Mouse (Mus musculus) lung, embryonic 16.5 days (tissue): Measurements from ENCODE around the gene Synpo2. TPM values are rescaled to one million over a fixed set of nuclear protein-coding genes. Genes with fewer than 3 reads are reported as not detected.

Experiments used
- ATAC-seq: fragments of 200-750 bp; cut with Nextera tagmentation; 2 replicates; pipeline ENCODE4 v1.8.0; 2017; ENCODE audit warnings: low read depth, mild to moderate bottlenecking, moderate library complexity
- H3K27ac ChIP-seq: fragments of 300-500 bp; sonication (generic); 2 replicates; pipeline ENCODE4 v1.5.1; 2014; ENCODE audit warnings: mild to moderate bottlenecking, control low read depth, low read length
- H3K27me3 ChIP-seq: fragments of 300-500 bp; sonication (generic); 2 replicates; pipeline ENCODE4 v1.6.1; 2014; ENCODE audit warnings: low read depth, low read length, mixed read lengths; ENCODE audit not compliant: control insufficient read depth, insufficient read depth
- H3K36me3 ChIP-seq: fragments of 300-500 bp; sonication (generic); 2 replicates; pipeline ENCODE4 v1.6.1; 2014; ENCODE audit warnings: low read length; ENCODE audit not compliant: control insufficient read depth, insufficient read depth
- H3K4me1 ChIP-seq: fragments of 300-500 bp; sonication (generic); replicated peaks from 2 replicates; pipeline ENCODE4 v1.6.1; 2014; ENCODE audit warnings: low read length, mixed read lengths; ENCODE audit not compliant: control insufficient read depth, insufficient read depth
- H3K4me2 ChIP-seq: fragments of 300-500 bp; sonication (generic); 2 replicates; pipeline ENCODE4 v1.6.1; 2014; ENCODE audit warnings: low read depth, low read length, control low read depth
- H3K4me3 ChIP-seq: fragments of 300-500 bp; sonication (generic); 2 replicates; pipeline ENCODE4 v1.5.1; 2014; ENCODE audit warnings: mild to moderate bottlenecking, low read length, control low read depth
- H3K9ac ChIP-seq: fragments of 300-500 bp; sonication (generic); 2 replicates; pipeline ENCODE4 v1.6.1; 2014; ENCODE audit warnings: low read length, control low read depth
- H3K9me3 ChIP-seq: fragments of 300-500 bp; sonication (generic); 2 replicates; pipeline ENCODE4 v1.6.1; 2016; ENCODE audit warnings: low read length; ENCODE audit not compliant: control insufficient read depth
- WGBS: fragments of 180-500 bp; shearing (Covaris S2); extraction: QIAGEN DNeasy Blood & Tissue Kit; methylation state at CpG from one replicate; pipeline ENCODE4 v1.1.7; 2014; 5-methylcytosine and 5-hydroxymethylcytosine counted together
- polyA plus RNA-seq: library from polyadenylated mRNA; unstranded; fragments of >200 nt; fragmentation: Nextera tagmentation; extraction: Ambion mirVana; gene quantifications from 2 replicates; pipeline ENCODE4 v1.2.1, GENCODE M21; 2015

Gene Synpo2
- polyA plus RNA-seq, 1 experiment from 2014 or later: 12.1 TPM

GRCm38 (mm10) chr3:123103151-123103860 is 132.6 kb downstream of the Synpo2 start:
- 26% methylated on average over 12 of the region's 13 CpGs for WGBS

DNA sequence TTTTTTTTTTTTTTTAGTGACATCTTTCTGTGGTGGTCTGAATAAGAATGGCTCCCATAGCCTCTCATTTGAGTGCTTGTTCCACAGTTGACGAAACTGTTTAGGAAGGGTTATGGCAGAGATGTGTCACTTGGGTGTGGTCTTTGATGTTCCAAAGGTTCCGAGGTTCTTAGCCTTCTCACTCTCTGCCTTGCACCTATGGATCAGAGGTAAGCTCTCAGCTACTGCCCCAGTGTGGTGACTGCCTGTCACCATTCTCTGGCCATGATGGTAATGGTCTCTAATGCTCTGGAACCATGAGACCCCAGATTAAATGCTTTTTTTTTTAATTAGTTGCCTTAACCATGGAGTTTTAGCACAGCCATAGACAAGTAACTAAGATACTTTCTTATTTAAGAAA is 134.2 kb downstream of the Synpo2 start:
- Histone ChIP-seq H3K36me3 (no peaks in the 10 kb centered on the region), H3K27me3 (no peaks in the 10 kb centered on the region), H3K9me3 (no peaks in the 10 kb centered on the region), H3K4me2 (no peak overlapping the region), H3K4me1 (no peaks in the 10 kb centered on the region), H3K27ac (no peak overlapping the region), H3K9ac (no peak overlapping the region), H3K4me3 (no peak overlapping the region)
- WGBS: 94% methylated on average over 2 of the region's 2 CpGs
- ATAC-seq: no peak

More at GRCm38 (mm10) chr3:123103151-123103860, 132.6 kb downstream of the Synpo2 start:
- H3K4me1 ChIP-seq: peaks cover 15% of the 10 kb centered on the region
- ATAC-seq: peak; percentile 73; the same call in 1 of the 2 replicates
- no peak overlapping the region for H3K4me3 ChIP-seq
- H3K9me3 ChIP-seq: no peaks in the 10 kb centered on the region
- H3K36me3 ChIP-seq: no peaks in the 10 kb centered on the region
- H3K27ac ChIP-seq: no peak overlapping the region
- no peak overlapping the region for H3K9ac ChIP-seq
- H3K27me3 ChIP-seq: no peaks in the 10 kb centered on the region
- H3K4me2 ChIP-seq: no peak overlapping the region

DNA sequence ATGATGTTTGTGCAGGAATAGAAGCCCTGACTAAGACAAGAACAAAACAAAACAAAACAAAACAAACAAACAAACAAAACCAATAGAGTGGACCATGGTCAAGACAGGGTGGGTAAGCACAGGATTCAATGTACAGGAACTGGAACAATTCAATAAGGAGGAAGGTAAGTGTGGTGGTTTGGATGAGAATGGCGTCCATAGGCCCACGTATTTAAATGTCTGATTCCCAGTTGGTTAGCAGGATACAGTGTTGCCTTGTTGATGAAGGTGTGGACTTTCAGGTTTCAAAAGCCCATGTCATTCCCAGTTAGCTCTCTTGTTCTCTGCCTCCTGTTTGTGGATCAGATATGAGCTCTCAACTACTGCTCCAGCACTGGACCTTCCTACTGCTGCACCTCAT is 140.8 kb downstream of the Synpo2 start:
- Histone ChIP-seq H3K9ac (no peak overlapping the region), H3K27ac (no peak overlapping the region), H3K36me3 (no peaks in the 10 kb centered on the region), H3K4me1 (peaks cover 22% of the 10 kb centered on the region), H3K4me3 (no peak overlapping the region), H3K27me3 (no peaks in the 10 kb centered on the region), H3K9me3 (no peaks in the 10 kb centered on the region), H3K4me2 (no peak overlapping the region)
- 84% methylated on average over 2 of the region's 2 CpGs for WGBS
- no peak for ATAC-seq

DNA sequence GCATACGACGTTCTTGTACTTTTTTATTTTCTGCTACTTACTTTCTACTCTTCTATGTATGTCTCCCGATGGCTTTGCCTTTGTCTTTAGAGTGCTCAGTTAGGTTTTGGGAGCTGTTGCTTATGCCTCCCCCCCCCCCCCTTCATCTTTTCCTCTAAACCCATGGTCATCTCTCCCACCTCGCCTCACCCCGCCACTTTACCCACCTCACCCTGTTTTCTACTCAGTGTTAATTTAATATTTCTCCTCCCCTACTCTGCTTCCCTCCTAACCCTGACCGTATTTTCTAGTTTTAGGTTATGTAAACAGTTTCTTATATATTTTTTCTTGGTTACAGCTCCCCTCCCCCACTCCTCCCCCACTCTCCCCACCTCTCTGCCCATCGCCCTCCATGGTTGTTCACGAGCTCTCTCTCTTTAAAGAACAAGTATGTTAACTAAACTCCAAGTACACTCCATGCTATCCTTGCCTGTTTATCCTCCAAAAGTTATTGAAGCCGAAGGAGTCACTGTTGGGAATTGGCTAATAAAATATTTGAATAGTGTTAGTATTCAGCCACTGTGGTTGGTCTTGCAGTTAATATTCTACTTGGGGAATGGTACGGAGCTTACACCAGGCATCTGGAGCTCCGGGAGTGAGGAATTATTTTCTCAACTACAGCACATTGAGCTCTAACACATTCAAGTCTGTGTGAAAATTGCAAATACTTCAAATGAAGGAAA is 142.1 kb downstream of the Synpo2 start:
- Histone ChIP-seq H3K27me3 (no peaks in the 10 kb centered on the region), H3K27ac (peak overlapping the region; percentile 79), H3K4me1 (peaks cover 22% of the 10 kb centered on the region), H3K9me3 (no peaks in the 10 kb centered on the region), H3K4me2 (peak overlapping the region; percentile 46), H3K4me3 (peak overlapping the region; percentile 18; the same call in 1 of the 2 replicates), H3K36me3 (no peaks in the 10 kb centered on the region), H3K9ac (no peak overlapping the region; the same call in 1 of the 2 replicates)
- peak; percentile 73 for ATAC-seq
- 37% methylated on average over 11 of the region's 11 CpGs for WGBS

GRCm38 (mm10) chr3:123092913-123093639 is 142.9 kb downstream of the Synpo2 start:
- 22% methylated on average over 12 of the region's 12 CpGs for WGBS
- Histone ChIP-seq H3K4me1 (peaks cover 22% of the 10 kb centered on the region), H3K27ac (peak overlapping the region; percentile 79), H3K9me3 (no peaks in the 10 kb centered on the region), H3K4me2 (peak overlapping the region; percentile 46), H3K9ac (no peak overlapping the region; the same call in 1 of the 2 replicates), H3K4me3 (peak overlapping the region; percentile 18; the same call in 1 of the 2 replicates), H3K36me3 (no peaks in the 10 kb centered on the region), H3K27me3 (no peaks in the 10 kb centered on the region)
- ATAC-seq: peak; percentile 76

DNA sequence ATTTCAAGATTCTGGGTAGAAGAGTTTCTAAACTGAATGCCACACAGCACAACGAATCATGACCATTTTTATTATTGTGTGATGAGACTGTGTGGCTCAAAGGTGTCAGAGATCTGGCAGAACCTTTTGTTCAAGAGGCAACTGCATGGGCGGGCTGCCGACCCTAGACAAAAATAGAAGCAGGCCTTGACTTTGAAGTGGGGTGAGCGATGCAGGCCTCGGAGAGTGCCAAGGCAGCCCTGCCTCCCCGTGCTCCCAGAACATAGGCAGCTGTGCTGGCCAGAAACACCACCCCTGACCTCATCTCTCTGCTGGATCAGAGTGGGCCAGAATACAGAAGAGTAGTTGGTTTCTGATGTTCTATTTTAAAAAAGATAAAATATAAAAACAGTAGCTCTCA is 143.5 kb downstream of the Synpo2 start:
- ATAC-seq: peak; percentile 86
- no peaks in the 10 kb centered on the region for H3K36me3 ChIP-seq

DNA sequence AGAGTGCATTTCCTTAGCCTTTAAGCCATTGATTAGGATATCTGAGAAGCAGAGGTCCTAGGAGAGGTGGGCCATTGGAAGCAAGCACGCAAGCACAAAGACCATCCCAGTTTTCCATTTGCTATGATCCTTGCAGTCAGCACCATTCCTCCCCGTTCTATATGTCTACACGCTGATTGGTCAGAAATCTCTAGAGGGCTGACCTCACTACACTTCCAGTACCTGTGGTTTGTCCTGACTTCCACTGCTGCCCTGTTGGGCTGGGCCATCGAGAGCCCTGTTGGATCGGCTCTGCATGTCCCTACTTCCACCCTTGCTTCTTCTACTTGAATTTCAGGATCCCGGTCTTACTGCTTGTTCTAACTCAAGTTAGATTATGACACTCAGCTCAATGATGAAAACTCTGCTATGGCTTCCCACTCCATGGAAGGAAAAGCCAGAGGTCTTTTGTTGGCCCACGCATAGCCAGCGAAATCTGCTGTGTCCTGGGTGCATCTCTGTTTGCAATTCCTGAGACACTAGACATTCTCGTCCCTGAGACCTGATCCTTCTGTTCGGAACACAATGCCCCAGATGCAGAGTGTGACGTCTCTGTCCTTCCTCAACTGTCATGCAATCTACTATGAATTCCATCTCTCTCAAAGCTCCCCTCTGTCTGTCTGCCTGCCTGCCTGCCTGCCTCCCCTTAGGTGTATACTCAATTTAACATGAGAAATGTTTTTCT is 146.5 kb downstream of the Synpo2 start:
- WGBS: 84% methylated on average over 11 of the region's 11 CpGs
- Histone ChIP-seq H3K4me3 (no peak overlapping the region), H3K36me3 (no peaks in the 10 kb centered on the region), H3K9ac (no peak overlapping the region), H3K9me3 (no peaks in the 10 kb centered on the region), H3K27ac (no peak overlapping the region), H3K4me2 (no peak overlapping the region), H3K27me3 (no peaks in the 10 kb centered on the region), H3K4me1 (peaks cover 22% of the 10 kb centered on the region)
- ATAC-seq: no peak

More for the DNA sequence above, 143.5 kb downstream of the Synpo2 start:
- Histone ChIP-seq H3K9ac (no peak overlapping the region), H3K27ac (peak overlapping the region; percentile 64), H3K27me3 (no peaks in the 10 kb centered on the region), H3K4me2 (peak overlapping the region; percentile 16; the same call in 1 of the 2 replicates), H3K9me3 (no peaks in the 10 kb centered on the region), H3K4me1 (peaks cover 22% of the 10 kb centered on the region), H3K4me3 (no peak overlapping the region)
- WGBS: 8% methylated on average over 6 of the region's 6 CpGs

GRCm38 (mm10) chr3:123088284-123088683 is 147.7 kb downstream of the Synpo2 start:
- Histone ChIP-seq H3K9me3 (no peaks in the 10 kb centered on the region), H3K27me3 (no peaks in the 10 kb centered on the region), H3K4me1 (peaks cover 13% of the 10 kb centered on the region), H3K4me3 (no peak overlapping the region), H3K27ac (no peak overlapping the region), H3K9ac (no peak overlapping the region), H3K36me3 (no peaks in the 10 kb centered on the region), H3K4me2 (no peak overlapping the region)
- ATAC-seq: no peak
- WGBS: 68% methylated on average over 5 of the region's 5 CpGs
